Mouse (Mus musculus) B cell, adult (primary cell): Measurements from ENCODE around the gene Nhlrc1. TPM values are rescaled to one million over a fixed set of nuclear protein-coding genes. Genes with fewer than 3 reads are reported as not detected.

Experiments
- total RNA-seq: library from RNA; stranded (reverse); gene quantifications from 4 replicates; pipeline ENCODE4 v1.2.4, GENCODE M21; 2023; ENCODE audit not compliant: inconsistent age

The Nhlrc1 gene
- 0.21 to 0.30 TPM (median 0.22 TPM) in 3 of 4 replicates, not detected in the other for total RNA-seq

DNA sequence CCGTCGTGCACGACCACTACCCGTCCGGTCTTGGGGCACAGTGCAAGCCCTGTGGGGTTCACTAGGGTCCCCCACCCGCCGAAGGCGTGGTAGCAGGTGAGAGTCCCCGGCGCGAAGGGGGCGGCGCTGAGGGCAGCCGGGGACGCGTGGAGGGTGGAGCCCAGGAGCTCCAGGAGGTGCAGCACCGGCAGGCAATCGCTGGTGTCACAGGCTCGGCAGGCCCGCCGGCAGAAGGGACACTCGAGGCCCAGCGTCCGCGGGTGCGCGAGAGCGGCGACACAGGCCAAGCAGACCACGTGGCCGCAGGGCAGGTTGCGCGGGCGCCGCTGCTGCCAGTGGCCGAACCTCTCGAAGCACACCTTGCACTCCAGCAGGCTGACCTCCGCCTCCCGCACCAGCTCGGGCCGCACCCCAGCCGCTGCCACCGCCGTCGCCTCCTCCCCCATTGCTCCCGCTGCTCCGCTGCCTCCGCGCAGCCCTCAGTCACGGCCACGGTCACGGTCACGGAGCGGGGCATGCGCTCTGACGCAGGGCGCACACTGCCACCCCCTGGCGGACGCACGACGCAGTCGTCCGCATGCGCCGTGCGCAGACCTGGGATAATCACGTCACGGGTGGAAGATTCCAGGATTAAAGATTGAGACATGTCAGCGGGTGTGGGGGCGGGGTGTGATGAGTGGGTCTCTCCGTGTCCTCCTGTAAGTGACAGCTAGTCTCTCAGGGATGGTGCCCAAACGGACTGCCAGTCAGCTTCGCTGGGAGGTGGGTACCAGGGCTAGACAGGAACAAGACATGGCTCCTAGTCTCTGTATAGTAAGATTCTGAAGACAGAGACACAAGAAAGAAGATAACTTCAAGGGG lies at the start of gene Nhlrc1:
Gene Nhlrc1, minus strand, starts transcription at position 517 of the 861 bp plus-strand sequence.

DNA sequence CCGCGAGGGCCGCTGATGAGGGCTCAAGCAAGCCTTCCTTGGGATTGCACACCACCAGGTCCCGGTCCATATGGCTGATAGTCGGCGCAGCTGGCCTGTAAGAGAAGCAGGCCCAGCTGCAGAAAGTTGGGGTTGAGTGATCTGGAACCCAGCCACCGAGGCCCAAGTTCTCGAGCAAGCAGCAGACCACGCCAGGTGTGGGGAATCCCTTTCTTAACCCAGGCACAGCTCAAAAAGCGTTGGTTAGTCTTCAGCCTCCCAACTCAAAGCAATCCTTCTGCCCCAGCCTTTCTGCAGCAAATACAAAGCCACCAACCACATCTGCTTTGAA lies 29.9 kb upstream of the Nhlrc1 start, which contains the start of gene Tpmt:
Gene Tpmt, minus strand, starts transcription at position 121 of the 331 bp plus-strand sequence.

DNA sequence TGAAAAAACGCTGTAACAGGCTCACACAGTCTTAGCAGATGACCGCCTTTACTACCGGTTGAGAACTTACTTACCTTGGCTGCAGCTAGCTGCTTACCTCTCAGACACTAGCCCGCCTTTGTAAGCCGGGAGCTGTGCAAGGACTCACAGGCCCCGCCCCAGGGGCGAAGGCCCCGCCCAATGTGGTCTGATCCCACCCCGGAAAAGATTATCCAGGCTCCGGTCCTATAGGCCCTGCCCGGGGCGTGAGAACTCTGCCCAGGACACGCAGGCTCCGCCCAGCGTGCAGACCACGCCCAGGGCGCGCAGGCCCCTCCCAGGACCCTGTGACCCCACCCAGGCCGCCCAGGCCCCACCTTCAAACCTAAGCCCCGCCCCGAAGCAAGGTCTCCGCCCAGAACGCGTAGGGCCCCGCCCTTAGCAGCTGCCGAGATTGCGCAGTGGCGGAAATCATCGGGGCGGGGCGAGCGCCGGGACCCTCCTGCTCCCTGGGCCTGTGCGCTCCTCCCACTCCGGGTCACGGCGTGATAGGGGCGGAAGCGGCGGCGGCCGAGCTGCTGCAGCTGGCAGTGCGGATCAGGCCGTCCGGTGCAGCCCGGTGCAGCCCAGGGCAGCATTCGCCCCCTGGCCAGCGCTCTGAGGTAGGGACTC lies 28.5 kb upstream of the Nhlrc1 start, which contains the start of gene Kdm1b:
Gene Kdm1b, plus strand, starts transcription at position 470 of the 651 bp plus-strand sequence.

Other genes starting within 250 kb of the Nhlrc1 start
- gene Kif13a, start 85.0 kb downstream of the Nhlrc1 start, total RNA-seq, result 7.9 to 12.8 TPM (median 11.4 TPM) in 4 replicates
- gene Kdm1b, start 28.6 kb upstream of the Nhlrc1 start, total RNA-seq, result 13.4 to 23.0 TPM (median 17.8 TPM) in 4 replicates
- gene Tpmt, start 29.9 kb upstream of the Nhlrc1 start, total RNA-seq, result 0.66 to 3.7 TPM (median 0.77 TPM) in 3 of 4 replicates, not detected in the other
- gene Dek, start 91.4 kb upstream of the Nhlrc1 start, total RNA-seq, result 126 to 142 TPM (median 134 TPM) in 4 replicates
- 0.90 to 1.8 TPM (median 1.5 TPM) in 4 replicates for gene Rnf144b, start 107.8 kb upstream of the Nhlrc1 start, total RNA-seq